Mouse (Mus musculus): Measurements from ENCODE around the gene Dab2ip. TPM values are rescaled to one million over a fixed set of nuclear protein-coding genes. Genes with fewer than 3 reads are reported as not detected.

Dab2ip gene
- polyA plus RNA-seq, 1 experiment = 73.9 TPM

GRCm38 (mm10) chr2:35621225-35621519 lies 63.1 kb downstream of the Dab2ip start:
- no peak for DNase-seq (ENCODE audit: extremely low spot score in 1 of 2, low spot score in 1 of 2)

DNA sequence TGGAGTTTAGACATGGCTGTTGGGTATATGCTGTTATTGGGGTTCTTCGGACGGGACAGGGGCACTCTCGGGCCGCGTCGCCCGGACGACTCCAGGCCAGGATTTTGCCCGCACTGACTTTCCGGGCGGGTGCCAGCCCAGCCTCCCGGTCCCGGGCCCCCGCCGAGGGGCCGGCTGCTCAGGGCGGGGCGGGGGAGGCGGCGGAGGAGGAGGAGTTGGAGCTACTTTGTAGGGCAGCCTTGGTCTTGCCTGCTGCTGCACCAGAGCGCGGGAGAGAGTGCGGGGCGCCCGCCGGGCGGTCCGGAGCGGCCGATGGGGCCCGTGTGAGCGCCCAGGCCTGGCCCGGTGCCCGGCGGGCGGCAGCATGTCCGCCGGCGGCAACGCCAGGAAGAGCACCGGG lies 63.7 kb downstream of the Dab2ip start:
- no peak for DNase-seq (ENCODE audit: extremely low spot score in 1 of 2, low spot score in 1 of 2)

DNA sequence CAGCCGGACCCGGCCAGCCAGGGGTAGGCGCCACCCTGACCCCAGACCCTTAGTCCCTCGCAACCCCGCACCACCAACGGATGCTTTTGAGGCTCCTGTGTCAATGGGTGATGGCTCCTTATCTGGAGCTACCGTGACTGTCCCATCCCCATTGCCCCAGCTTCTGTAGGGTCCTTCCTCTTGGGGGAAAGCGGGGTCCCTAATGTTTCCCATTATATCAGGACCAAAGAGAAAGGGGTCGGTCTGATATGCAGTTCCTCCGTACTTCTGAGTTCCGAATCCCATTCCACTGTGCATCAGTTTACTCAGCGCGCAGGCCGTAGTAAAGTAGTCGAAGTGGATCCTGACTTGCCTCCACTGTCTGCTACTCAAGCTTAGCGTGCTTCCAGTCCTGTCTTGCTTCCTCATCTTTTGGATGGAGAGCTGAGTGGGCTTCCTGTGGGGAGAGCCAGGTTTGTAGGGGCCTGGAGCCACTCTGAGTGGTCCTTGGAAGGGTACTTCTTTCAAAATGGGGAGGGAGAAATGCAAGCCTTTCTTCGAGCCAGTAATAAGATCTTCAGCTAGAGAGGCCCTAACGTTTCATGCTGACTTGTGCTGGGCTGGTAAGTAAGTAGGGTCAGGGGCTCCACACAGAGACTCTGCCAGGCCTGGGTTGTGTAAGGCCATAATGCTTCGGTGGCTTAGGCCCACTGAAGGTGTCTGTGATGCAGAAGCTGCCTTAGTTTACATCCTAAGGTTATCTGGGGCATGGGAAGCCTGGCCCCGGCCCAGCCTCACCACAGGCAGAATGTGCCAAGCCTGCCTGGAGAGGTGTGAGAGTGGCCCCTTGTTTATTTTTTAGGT lies 64.4 kb downstream of the Dab2ip start:
- DNase-seq (ENCODE audit: extremely low spot score in 1 of 2, low spot score in 1 of 2) = no peak

- DNase-seq (ENCODE audit: extremely low spot score in 1 of 2, low spot score in 1 of 2) = no peak
Observed at GRCm38 (mm10) chr2:35623104-35623377, 65.0 kb downstream of the Dab2ip start.

DNA sequence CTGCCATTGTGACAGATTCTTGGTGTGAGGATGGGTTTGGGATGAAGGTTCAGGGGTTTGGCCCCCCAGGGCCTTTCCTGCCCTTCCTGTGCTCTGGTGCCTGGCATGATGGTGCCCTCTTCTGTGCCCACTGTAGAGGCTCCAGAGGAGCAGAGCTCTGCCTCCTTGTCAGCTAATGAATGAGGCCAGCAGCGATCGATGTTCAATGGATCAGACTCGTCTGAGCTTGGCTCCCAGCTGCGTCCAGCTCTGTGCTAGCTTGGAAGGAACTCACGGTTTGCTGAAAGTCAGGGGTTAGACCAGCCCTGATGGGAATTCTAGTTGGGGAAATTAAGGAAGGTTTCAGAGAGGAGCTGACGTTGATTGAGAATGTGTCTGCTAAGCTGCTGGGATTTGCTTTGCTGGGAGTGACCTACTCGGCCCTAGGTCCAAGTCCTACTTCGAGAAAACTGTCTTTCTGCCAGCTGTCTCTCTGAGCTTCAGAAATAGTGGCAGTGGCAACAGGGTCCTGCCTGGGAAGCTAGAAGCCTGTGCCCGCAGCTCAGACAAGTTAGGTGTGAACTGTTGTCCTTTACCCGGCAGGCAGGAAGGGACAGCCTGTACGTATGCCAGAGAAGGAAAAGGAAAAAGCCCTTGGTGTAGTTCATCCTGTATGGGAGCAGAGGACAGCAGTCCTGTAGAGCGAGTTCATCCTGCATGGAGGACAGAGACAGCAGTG lies 65.5 kb downstream of the Dab2ip start:
- no peak for DNase-seq (ENCODE audit: extremely low spot score in 1 of 2, low spot score in 1 of 2)

DNA sequence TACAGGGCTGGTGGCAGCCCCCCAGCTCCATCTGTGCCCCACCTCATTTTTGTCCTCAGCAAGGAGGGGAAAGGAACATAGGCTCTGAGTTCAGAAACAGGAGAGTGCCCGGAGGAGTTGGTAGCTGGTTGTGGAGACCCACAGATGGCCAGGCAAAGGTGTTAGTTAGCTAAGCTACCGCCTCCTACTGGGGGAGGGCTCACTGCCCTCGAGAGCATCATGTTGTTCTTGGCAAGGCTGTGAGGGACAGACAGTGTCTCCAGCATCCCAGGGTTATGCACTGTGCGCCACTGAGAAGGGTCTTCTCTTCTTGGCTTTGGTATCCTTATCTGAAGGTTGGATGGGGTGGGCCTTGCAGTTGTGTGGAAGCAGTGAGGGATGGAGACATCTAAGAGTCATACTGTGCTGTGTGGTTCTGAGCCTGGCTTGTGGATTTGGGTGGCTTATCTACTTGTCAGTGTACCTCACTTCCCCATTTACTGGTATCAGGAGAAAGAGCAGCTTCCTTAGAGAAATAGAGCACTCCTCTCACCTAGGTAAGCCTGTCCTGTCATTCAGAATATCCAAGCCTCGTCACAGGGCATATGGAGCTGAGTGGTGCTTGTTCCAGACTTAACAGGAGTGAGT lies 66.4 kb downstream of the Dab2ip start:
- DNase-seq (ENCODE audit: extremely low spot score in 1 of 2, low spot score in 1 of 2) = no peak

- no peak for DNase-seq (ENCODE audit: extremely low spot score in 1 of 2, low spot score in 1 of 2)
Observed at GRCm38 (mm10) chr2:35625007-35625380, 66.9 kb downstream of the Dab2ip start.

DNA sequence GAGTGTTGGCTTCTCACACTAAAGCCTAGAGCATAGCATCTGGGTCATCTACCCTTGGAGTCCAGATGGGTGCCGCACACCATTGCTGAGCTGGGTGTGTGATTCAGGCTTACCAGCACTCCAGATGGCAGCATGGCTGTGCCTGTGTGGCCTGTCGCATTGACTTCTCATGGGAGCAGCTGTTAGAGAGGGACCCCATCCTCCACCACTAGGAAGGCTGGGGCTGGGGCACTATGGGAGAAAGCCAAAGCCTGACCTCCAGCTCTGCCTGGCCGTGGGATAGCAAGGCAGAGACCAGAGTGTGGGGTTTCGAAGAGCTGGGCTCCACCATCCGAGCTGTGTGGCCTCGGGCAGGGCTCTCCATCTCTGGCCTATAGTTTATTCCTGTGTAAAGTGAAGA lies 67.5 kb downstream of the Dab2ip start:
- no peak for DNase-seq (ENCODE audit: extremely low spot score in 1 of 2, low spot score in 1 of 2)

DNA sequence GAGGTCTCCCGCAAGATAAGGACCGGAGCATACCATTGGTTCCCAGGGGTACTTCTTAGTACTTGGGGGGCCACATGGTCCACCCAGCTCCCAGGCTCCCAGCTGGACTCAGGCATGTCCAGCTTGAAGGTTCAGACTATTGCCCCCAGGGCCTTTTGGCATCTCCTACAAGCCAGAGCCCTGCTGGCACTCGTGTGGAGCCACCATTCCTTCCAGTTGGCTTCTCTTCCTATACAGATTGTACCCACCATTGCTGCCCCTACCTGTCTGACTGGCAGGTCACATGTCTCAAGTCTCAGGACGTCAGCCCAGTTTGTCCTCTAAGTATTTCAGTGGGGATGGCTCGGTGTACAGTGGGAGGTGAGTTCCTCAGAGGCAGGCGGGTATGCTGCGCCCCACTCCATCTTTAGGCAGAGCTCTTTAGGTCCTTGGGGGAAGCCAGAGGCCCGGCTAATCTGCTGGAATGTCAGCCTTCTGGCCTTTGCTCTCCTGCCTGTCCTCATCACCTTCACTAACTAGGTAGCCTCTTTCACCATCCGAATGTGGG lies 68.2 kb downstream of the Dab2ip start:
- no peak for DNase-seq (ENCODE audit: extremely low spot score in 1 of 2, low spot score in 1 of 2)

- DNase-seq (ENCODE audit: extremely low spot score in 1 of 2, low spot score in 1 of 2) = no peak
Observed at GRCm38 (mm10) chr2:35627298-35627898, 69.3 kb downstream of the Dab2ip start.

- no peak for DNase-seq (ENCODE audit: extremely low spot score in 1 of 2, low spot score in 1 of 2)
Observed at GRCm38 (mm10) chr2:35628052-35628451, 70.0 kb downstream of the Dab2ip start.

DNA sequence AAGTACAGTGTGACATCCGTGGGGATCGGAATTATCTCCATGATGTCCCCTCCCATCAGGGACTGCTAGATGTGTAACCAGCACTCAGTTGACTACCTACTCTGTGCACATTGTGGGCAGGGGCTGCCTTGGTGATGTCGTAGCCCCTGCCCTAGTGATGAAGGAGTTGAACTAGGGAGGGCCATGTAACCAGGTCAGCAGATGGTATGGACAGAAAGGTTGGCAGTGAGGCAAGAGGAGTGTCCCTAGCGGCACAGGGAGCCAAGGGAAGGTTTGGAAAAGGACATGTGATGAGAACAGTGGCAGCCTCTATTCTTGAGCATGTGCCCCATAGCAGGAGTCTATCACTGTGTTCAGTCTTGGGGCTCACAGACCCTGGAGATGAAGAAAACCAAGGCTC lies 70.6 kb downstream of the Dab2ip start:
- DNase-seq (ENCODE audit: extremely low spot score in 1 of 2, low spot score in 1 of 2) = no peak

GRCm38 (mm10) chr2:35629126-35629525 lies 71.1 kb downstream of the Dab2ip start:
- no peak for DNase-seq (ENCODE audit: extremely low spot score in 1 of 2, low spot score in 1 of 2)

GRCm38 (mm10) chr2:35633392-35633791 lies 75.3 kb downstream of the Dab2ip start:
- DNase-seq (ENCODE audit: extremely low spot score in 1 of 2, low spot score in 1 of 2) = no peak

DNA sequence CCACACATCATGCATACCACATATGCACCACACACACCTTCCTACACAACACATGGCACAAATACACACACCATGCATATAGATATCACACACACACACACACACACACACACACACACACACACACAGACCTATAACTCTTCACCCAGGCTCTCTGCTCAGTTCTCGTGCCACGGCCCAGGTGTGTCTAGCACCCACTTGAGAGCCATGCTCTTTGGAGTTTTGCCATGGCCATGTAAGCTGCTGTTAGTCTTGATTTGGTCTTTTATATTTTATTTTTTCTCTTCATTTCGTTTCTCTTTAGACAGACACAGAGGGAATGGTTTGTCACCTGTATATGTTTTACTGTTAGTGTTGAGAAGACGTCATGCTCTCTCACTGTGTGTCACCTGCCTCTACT lies 76.9 kb downstream of the Dab2ip start:
- DNase-seq (ENCODE audit: extremely low spot score in 1 of 2, low spot score in 1 of 2) = no peak

GRCm38 (mm10) chr2:35635541-35635940 lies 77.5 kb downstream of the Dab2ip start:
- no peak for DNase-seq (ENCODE audit: extremely low spot score in 1 of 2, low spot score in 1 of 2)

GRCm38 (mm10) chr2:35637880-35638535 lies 79.9 kb downstream of the Dab2ip start:
- peak in 1 of 2 experiments; percentile 57 for DNase-seq (ENCODE audit: extremely low spot score in 1 of 2, low spot score in 1 of 2)

GRCm38 (mm10) chr2:35639799-35640198 lies 81.7 kb downstream of the Dab2ip start:
- DNase-seq (ENCODE audit: extremely low spot score in 1 of 2, low spot score in 1 of 2) = no peak

DNA sequence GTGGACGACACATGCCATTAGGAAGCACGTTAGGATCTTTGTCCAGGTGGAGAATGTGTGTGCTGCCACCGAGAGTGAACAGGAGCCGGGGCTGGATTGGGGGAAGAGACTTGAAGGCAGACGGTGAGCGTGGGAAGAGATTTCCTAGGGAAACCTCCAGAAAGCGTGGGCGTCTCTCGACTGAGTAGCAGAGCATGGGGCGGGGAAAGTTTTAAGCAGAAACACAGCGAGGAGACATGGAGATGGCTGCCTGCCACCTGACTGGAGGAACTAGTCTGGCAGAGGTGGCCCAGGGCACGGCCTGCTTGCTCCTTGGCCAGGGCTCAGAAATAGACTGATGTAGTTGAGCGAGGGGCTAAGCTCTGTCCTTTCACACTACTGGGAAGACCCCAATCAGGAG lies 82.5 kb downstream of the Dab2ip start:
- DNase-seq (ENCODE audit: extremely low spot score in 1 of 2, low spot score in 1 of 2) = peak; percentile 78 to 95

GRCm38 (mm10) chr2:35642224-35642623 lies 84.2 kb downstream of the Dab2ip start:
- peak in 1 of 2 experiments; percentile 36 for DNase-seq (ENCODE audit: extremely low spot score in 1 of 2, low spot score in 1 of 2)

DNA sequence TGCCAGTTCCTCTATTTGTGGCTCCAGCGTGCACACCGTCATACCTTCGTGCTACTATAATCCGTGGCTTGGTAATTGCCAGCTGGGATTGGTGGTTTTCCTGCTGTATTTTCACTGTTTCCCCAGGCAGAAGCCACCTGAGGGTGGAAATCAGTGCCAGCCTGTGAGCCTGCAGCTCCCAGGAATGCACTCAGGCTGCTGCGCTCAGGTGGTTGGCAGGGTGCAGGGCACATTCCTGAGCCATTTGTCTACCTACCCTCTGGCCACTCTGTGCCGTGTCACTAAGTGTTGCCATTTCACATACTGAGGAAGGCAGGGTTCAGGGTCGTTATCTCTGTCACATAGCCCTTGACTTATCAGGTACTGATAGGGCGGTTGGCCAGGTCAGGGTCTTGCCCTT lies 88.5 kb downstream of the Dab2ip start:
- DNase-seq (ENCODE audit: extremely low spot score in 1 of 2, low spot score in 1 of 2) = no peak

Data from frontal cortex, adult 2 months (tissue).